Mouse (Mus musculus) CD4-positive, CD25-positive, alpha-beta regulatory T cell, adult 4 months (primary cell): Measurements from ENCODE around the gene Slco1a1. TPM values are rescaled to one million over a fixed set of nuclear protein-coding genes. Genes with fewer than 3 reads are reported as not detected.
"Not testable (repeated sequence)": the region's sequence is repeated elsewhere in the genome, so short reads cannot be mapped to it uniquely, and the experiment has no call there.

Experiments used
- ATAC-seq: one replicate; pipeline ENCODE4 v1.8.0; 2017
- polyA plus RNA-seq, 2 experiments: library from polyadenylated mRNA; unstranded; fragments of 100-300 nt; shearing (Covaris generic); gene quantifications; one replicate each; pipeline ENCODE4 v1.2.1; 2017

Slco1a1 gene
- not detected for polyA plus RNA-seq

DNA sequence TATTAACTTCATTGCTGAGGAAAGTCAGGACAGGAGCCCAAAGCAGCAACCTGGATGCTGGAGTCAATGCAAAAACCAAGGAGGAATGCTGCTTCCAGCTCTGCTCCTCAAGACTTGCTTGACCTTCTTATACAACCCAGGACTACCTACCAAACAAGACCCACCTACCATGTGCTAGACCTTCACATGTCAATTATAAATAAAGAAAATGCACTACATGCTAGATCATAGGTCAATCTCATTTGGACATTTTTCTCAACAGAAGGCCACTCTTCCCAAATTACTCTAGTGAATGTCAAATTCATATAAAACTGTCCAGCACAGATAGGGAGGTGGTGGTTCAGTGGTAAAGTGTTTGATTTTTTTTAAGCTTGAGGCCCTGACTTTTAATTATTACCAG is at the start of gene Slco1a1:
Gene Slco1a1 (minus strand): TSS at position 101 of the 400 bp plus-strand sequence.
- ATAC-seq: no peak

- no peak for ATAC-seq
Observed at GRCm38 (mm10) chr6:141986772-141987171, 40.0 kb upstream of the Slco1a1 start.

GRCm38 (mm10) chr6:141984644-141985043 is 37.9 kb upstream of the Slco1a1 start:
- no peak for ATAC-seq

- ATAC-seq: no peak
Observed at GRCm38 (mm10) chr6:141962420-141962819, 15.7 kb upstream of the Slco1a1 start.

DNA sequence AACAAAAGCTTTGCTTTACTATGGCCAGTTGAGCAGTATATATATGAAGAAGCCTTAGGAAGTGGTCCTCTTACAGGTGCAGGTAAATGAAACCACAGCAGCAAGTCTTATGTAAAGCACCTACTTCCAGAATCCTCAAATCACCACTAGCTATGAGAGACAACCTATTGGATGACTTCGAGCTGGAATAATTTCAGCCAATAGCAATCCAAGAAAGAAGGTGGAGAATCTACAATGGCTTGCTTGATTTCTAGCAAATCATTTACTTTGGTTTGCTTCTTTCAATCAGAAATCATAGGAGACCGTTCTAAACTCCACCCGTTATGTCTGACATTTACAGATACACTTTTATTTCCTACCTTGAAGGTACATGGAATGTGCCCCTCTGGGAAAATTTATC is 15.1 kb upstream of the Slco1a1 start:
- ATAC-seq: no peak

DNA sequence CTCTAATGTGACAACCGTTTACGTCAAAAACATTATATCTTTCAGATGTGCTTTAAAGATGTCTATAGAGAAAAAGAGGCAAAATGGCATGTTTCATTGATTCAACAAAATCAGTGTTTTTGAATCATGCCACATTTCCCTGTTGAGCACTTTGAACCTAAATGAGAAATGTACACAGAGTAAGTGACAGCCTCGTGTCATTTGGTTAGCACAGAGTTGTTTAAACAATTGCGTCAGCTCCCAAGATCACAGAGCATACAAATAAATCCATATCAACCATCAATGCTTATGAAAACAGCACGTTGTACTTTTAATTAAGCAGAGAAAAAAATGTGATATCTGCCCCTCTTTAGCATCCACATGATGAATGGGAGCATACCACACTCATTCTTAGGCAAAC is 13.7 kb upstream of the Slco1a1 start:
- no peak for ATAC-seq

DNA sequence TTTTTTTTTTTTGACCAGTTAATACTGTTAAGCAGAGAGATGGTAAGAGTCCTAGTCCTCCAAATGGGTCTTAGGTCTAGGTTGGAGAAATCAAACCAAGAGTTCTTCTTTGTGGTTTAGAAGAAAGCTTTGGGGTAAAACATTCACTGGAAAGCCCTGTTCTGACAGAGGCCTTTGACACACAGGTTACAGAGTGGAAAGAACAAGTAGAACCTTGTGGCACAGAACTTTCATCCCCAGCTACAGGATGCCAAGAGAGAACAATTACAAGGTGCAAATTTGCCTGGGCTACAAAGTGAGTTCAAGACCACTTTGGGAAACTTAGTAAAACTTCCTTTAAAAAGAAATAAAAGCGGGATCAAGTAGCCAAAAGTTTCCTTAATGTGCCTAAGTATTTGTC is 6.3 kb downstream of the Slco1a1 start:
- no peak for ATAC-seq

- no peak for ATAC-seq
Observed at GRCm38 (mm10) chr6:141898197-141898596, 48.6 kb downstream of the Slco1a1 start.

DNA sequence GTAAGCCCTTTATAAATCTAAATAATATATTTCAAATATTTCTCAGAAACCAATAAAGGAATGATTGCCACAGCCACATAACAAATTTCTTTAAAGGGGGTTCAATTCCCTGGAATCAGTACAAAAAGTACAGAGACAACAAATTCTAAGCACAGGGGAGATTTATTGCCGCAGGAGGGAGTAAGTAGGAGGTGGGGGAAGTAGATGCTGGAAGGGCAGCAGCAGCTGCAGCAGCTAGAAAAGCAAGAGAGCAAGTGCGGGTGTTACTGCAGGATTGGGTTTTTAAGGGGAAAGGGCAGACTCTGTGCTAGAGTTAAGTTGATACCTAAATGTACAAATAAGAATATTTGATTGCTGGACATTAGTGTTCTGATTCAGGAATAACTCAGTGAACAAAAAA is 57.0 kb downstream of the Slco1a1 start:
- ATAC-seq: no peak

DNA sequence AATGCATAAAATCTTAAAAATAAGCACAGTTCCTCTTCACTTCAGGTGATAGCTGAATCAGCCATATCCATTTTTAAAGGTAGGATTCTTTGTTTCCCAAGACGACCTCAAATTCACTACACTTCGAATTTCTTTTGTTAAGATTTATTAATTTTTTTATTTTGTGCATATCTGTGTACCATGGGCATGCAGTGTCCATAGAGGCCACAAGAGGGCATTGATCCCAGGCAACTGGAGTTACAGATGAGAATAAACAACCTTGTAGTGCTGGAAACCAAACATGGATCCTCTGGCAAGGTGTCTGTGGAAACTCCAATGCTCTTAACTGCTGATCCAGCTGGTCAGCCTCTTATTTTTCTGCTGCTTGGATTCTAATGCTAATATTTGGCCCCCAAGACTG is 58.5 kb downstream of the Slco1a1 start:
- no peak for ATAC-seq

DNA sequence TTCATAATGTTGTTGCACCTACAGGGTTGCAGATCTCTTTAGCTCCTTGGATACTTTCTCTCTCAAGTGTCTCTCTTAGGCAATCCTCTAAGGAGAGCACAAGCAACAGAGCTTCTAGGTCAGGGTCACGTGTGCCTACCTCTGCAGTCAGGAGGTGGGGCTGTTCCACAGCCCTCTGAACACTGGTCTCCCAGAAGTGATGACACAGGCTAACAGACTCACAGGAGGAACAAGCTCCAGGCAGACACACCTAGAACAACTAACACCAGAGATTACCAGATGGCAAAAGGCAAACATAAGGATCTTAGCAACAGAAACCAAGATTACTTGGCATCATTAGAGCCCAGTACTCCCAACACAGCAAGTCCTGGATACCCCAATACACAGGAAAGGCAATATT is 64.2 kb downstream of the Slco1a1 start:
- ATAC-seq: no peak

- ATAC-seq: not testable (repeated sequence)
Observed at GRCm38 (mm10) chr6:141875742-141876141, 71.0 kb downstream of the Slco1a1 start.

DNA sequence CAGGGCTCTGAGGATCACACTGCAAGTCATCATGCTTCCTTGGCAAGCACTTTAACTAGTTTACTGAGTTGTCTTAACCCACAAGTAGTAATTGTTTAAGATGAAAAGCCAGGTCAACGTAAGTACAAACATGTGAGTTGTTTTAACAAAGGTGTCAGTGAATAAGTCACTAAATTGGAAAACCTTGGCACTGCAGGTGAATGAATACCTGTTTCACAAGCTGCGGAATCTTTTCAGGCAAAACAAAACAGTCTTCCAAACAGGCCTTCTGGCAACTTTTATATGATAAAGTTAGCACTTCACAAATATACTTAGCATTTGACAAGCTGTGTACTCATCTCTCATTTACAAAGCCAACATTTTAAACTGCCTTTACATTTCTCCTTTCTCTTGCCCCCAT is 75.1 kb downstream of the Slco1a1 start:
- no peak for ATAC-seq

- ATAC-seq: no peak
Observed at GRCm38 (mm10) chr6:141868735-141869134, 78.0 kb downstream of the Slco1a1 start.

- no peak for ATAC-seq
Observed at GRCm38 (mm10) chr6:141866026-141866425, 80.7 kb downstream of the Slco1a1 start.

DNA sequence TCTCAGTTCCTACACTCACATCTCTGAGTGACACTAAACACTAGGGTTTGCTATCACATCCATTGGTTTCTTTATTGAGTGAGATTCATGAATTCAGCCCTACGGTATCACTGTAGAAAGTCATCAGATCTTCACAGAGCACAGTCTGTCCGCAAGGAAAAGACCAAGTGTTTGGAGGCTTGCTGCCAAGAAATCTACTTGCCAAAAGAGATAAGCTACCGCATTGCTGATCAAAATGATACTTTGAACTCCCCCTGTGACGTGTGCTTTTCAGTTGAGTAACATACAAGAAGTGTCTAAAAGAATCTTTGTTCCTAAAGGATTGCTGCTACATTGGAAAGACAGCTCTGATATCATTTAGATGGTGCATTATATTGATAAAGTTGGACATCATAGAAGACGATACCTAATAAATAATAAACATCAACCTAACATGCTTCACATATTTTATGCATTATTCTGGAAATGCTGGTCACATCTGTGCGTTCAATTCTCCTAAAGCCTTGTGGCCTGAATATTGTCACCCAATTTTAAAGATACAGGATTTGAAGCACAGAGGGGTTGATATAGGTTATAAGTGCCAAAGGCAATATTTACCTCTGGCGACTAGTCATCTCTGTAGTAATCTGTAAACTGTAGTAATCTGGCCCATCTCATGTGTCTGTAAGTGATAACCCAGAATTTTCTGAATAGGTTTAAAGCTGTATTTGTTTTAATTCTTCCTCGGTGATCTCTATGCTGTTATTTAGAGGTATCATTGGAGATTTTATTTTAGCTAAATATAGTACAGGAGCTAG is 88.8 kb downstream of the Slco1a1 start:
- ATAC-seq: no peak

Other genes starting within 250 kb of the Slco1a1 start
- not detected for gene Gm5724, start 173.2 kb downstream of the Slco1a1 start, polyA plus RNA-seq
- under 1 TPM in 1 of 2 experiments, not detected in 1; 0.43 TPM for gene Slco1a4, start 90.8 kb downstream of the Slco1a1 start, polyA plus RNA-seq
- not detected for gene Gm6614, start 64.5 kb upstream of the Slco1a1 start, polyA plus RNA-seq